Mouse (Mus musculus) intestine, embryonic 14.5 days (tissue): ENCODE measurements around the gene Ccdc97. TPM values are rescaled to one million over a fixed set of nuclear protein-coding genes. Genes with fewer than 3 reads are reported as not detected.
"Not testable (repeated sequence)": the region's sequence is repeated elsewhere in the genome, so short reads cannot be mapped to it uniquely, and the experiment has no call there.

Experiments
- ATAC-seq: fragments of 200-750 bp; cut with Nextera tagmentation; replicated peaks from 2 replicates; pipeline ENCODE4 v1.8.0; 2017; ENCODE audit warnings: low read depth, moderate number of reproducible peaks, moderate TSS enrichment, moderate library complexity; ENCODE audit not compliant: low FRiP score, low TSS enrichment
- DNase-seq: peaks from one replicate; pipeline ENCODE4 v3.0.0-alpha.2; 2018; ENCODE audit warnings: low spot score
- H3K27ac ChIP-seq: fragments of 300-500 bp; sonication (generic); 2 replicates; pipeline ENCODE4 v1.5.1; 2014; ENCODE audit warnings: low read depth, mild to moderate bottlenecking, control low read depth
- H3K27me3 ChIP-seq: fragments of 300-500 bp; sonication (generic); replicated peaks from 2 replicates; pipeline ENCODE4 v1.6.1; 2014; ENCODE audit warnings: low read length, control low read depth; ENCODE audit not compliant: control insufficient read depth, insufficient read depth
- H3K36me3 ChIP-seq: fragments of 300-500 bp; sonication (generic); 2 replicates; pipeline ENCODE4 v1.6.1; 2014; ENCODE audit warnings: low read length, control low read depth; ENCODE audit not compliant: control insufficient read depth, insufficient read depth
- H3K4me1 ChIP-seq: fragments of 300-500 bp; sonication (generic); replicated peaks from 2 replicates; pipeline ENCODE4 v1.6.1; 2014; ENCODE audit warnings: low read length, control low read depth, mixed read lengths; ENCODE audit not compliant: control insufficient read depth, insufficient read depth
- H3K4me2 ChIP-seq: fragments of 300-500 bp; sonication (generic); 2 replicates; pipeline ENCODE4 v1.6.1; 2014; ENCODE audit warnings: low read length
- H3K4me3 ChIP-seq: fragments of 300-500 bp; sonication (generic); 2 replicates; pipeline ENCODE4 v1.5.1; 2014; ENCODE audit warnings: low read depth, low read length, control low read depth, mixed read lengths
- H3K9ac ChIP-seq: fragments of 300-500 bp; sonication (generic); 2 replicates; pipeline ENCODE4 v1.6.1; 2014; ENCODE audit warnings: mild to moderate bottlenecking, low read length
- H3K9me3 ChIP-seq: fragments of 300-500 bp; sonication (generic); 2 replicates; pipeline ENCODE4 v1.6.1; 2016; ENCODE audit warnings: low read length, control low read depth; ENCODE audit not compliant: control insufficient read depth
- WGBS: fragments of 180-500 bp; shearing (Covaris S2); extraction: QIAGEN DNeasy Blood & Tissue Kit; methylation state at CpG from one replicate; pipeline ENCODE4 v1.1.7; 2014; 5-methylcytosine and 5-hydroxymethylcytosine counted together
- polyA plus RNA-seq: library from polyadenylated mRNA; unstranded; fragments of >200 nt; fragmentation: Nextera tagmentation; extraction: Ambion mirVana; gene quantifications from 2 replicates; pipeline ENCODE4 v1.2.1, GENCODE M21; 2014

Gene Ccdc97
- polyA plus RNA-seq, 1 experiment from 2014 or later = 27.4 TPM

- Histone ChIP-seq H3K9me3 (no peaks in the 10 kb centered on the region), H3K27me3 (no peaks in the 10 kb centered on the region), H3K4me2 (no peak overlapping the region), H3K9ac (no peak overlapping the region), H3K27ac (no peak overlapping the region), H3K4me1 (no peaks in the 10 kb centered on the region), H3K4me3 (no peak overlapping the region), H3K36me3 (peaks cover 100% of the 10 kb centered on the region)
- ATAC-seq (no peak), DNase-seq (no peak)
- 87% methylated on average over 8 of the region's 8 CpGs for WGBS
These were observed 12.6 kb upstream of the Ccdc97 start for GRCm38 (mm10) chr7:25731294-25732055.

GRCm38 (mm10) chr7:25729862-25730261 lies 11.0 kb upstream of the Ccdc97 start:
- no peak for DNase-seq
- H3K4me2 ChIP-seq = no peak overlapping the region
- H3K36me3 ChIP-seq = peaks cover 100% of the 10 kb centered on the region
- no peaks in the 10 kb centered on the region for H3K4me1 ChIP-seq
- H3K27ac ChIP-seq = no peak overlapping the region
- no peaks in the 10 kb centered on the region for H3K27me3 ChIP-seq
- H3K9me3 ChIP-seq = no peaks in the 10 kb centered on the region
- 92% methylated on average over 2 of the region's 2 CpGs for WGBS
- H3K9ac ChIP-seq = no peak overlapping the region
- no peak overlapping the region for H3K4me3 ChIP-seq
- no peak for ATAC-seq

GRCm38 (mm10) chr7:25729396-25729795 lies 10.5 kb upstream of the Ccdc97 start:
- no peaks in the 10 kb centered on the region for H3K4me1 ChIP-seq
- no peak overlapping the region for H3K4me2 ChIP-seq
- WGBS = 48% methylated on average over 2 of the region's 2 CpGs
- H3K9ac ChIP-seq = no peak overlapping the region
- DNase-seq = no peak
- H3K27ac ChIP-seq = no peak overlapping the region
- H3K27me3 ChIP-seq = no peaks in the 10 kb centered on the region
- ATAC-seq = no peak; the same call in 1 of the 2 replicates
- H3K4me3 ChIP-seq = no peak overlapping the region
- peaks cover 100% of the 10 kb centered on the region for H3K36me3 ChIP-seq
- H3K9me3 ChIP-seq = no peaks in the 10 kb centered on the region

GRCm38 (mm10) chr7:25727800-25728199 lies 8.9 kb upstream of the Ccdc97 start:
- Histone ChIP-seq H3K27me3 (no peaks in the 10 kb centered on the region), H3K4me1 (no peaks in the 10 kb centered on the region), H3K27ac (no peak overlapping the region), H3K9ac (no peak overlapping the region), H3K36me3 (peaks cover 100% of the 10 kb centered on the region), H3K4me3 (no peak overlapping the region), H3K9me3 (no peaks in the 10 kb centered on the region), H3K4me2 (no peak overlapping the region)
- 93% methylated on average over 5 of the region's 5 CpGs for WGBS
- DNase-seq (no peak), ATAC-seq (no peak)

GRCm38 (mm10) chr7:25725886-25726285 lies 7.0 kb upstream of the Ccdc97 start:
- WGBS = 82% methylated on average over 19 of the region's 19 CpGs
- DNase-seq = no peak
- H3K4me2 ChIP-seq = no peak overlapping the region
- ATAC-seq = no peak
- no peaks in the 10 kb centered on the region for H3K27me3 ChIP-seq
- H3K36me3 ChIP-seq = peaks cover 97% of the 10 kb centered on the region
- no peaks in the 10 kb centered on the region for H3K4me1 ChIP-seq
- no peak overlapping the region for H3K27ac ChIP-seq
- H3K9ac ChIP-seq = no peak overlapping the region
- H3K4me3 ChIP-seq = no peak overlapping the region
- H3K9me3 ChIP-seq = no peaks in the 10 kb centered on the region

GRCm38 (mm10) chr7:25721776-25722175 lies 2.9 kb upstream of the Ccdc97 start:
- Histone ChIP-seq H3K4me1 (peaks cover 15% of the 10 kb centered on the region), H3K36me3 (peaks cover 62% of the 10 kb centered on the region)
- not testable (repeated sequence) for DNase-seq, H3K27ac ChIP-seq, H3K27me3 ChIP-seq, H3K4me2 ChIP-seq, H3K9me3 ChIP-seq, ATAC-seq, H3K9ac ChIP-seq, H3K4me3 ChIP-seq

- ATAC-seq (no peak), DNase-seq (no peak)
- H3K27ac ChIP-seq = no peak overlapping the region
- WGBS = 81% methylated on average over 5 of the region's 5 CpGs
- H3K4me1 ChIP-seq = peaks cover 15% of the 10 kb centered on the region
- peaks cover 60% of the 10 kb centered on the region for H3K36me3 ChIP-seq
- H3K9ac ChIP-seq = no peak overlapping the region
- no peaks in the 10 kb centered on the region for H3K27me3 ChIP-seq
- H3K4me2 ChIP-seq = no peak overlapping the region
- H3K9me3 ChIP-seq = no peaks in the 10 kb centered on the region
- no peak overlapping the region for H3K4me3 ChIP-seq
These were observed 1.9 kb upstream of the Ccdc97 start for GRCm38 (mm10) chr7:25720760-25721159.

GRCm38 (mm10) chr7:25719761-25720610 lies 1.1 kb upstream of the Ccdc97 start:
- ATAC-seq = peak; percentile 47
- no peak overlapping the region for H3K27ac ChIP-seq

More at GRCm38 (mm10) chr7:25719761-25720610, 1.1 kb upstream of the Ccdc97 start:
- Histone ChIP-seq H3K9ac (no peak overlapping the region), H3K36me3 (peaks cover 60% of the 10 kb centered on the region), H3K4me3 (no peak overlapping the region), H3K4me1 (peaks cover 15% of the 10 kb centered on the region), H3K9me3 (no peaks in the 10 kb centered on the region), H3K4me2 (no peak overlapping the region), H3K27me3 (no peaks in the 10 kb centered on the region)
- DNase-seq = peak; percentile 94
- WGBS = 61% methylated on average over 10 of the region's 10 CpGs
